Mouse (Mus musculus) CH12.LX (cell line): ENCODE results near the gene Ovca2. TPM values are rescaled to one million over a fixed set of nuclear protein-coding genes. Genes with fewer than 3 reads are reported as not detected.

ENCODE experiments used
- DNase-seq: peaks from one replicate; pipeline ENCODE4 v3.0.0-alpha.2; 2013; ENCODE audit errors: extremely low read depth
- H3K27ac ChIP-seq: 2 replicates; pipeline ENCODE4 v1.5.1; 2012; ENCODE audit warnings: low read depth, mild to moderate bottlenecking, control low read depth, moderate library complexity; ENCODE audit not compliant: insufficient read depth
- H3K27me3 ChIP-seq: replicated peaks from 2 replicates; pipeline ENCODE3; 2012; ENCODE audit warnings: inconsistent platforms
- H3K36me3 ChIP-seq, 2 experiments: replicated peaks in 1 of 2; 2 replicates each; pipeline versions ENCODE3 to v1.6.1; 2012; ENCODE audit warnings: inconsistent platforms in 1 of 2, low read length in 1 of 2, mild to moderate bottlenecking in 1 of 2, mixed read lengths in 1 of 2, moderate library complexity in 1 of 2; ENCODE audit not compliant: control insufficient read depth in 1 of 2, insufficient read depth in 1 of 2
- H3K4me1 ChIP-seq, 2 experiments: 2 replicates each; pipeline ENCODE4 v1.6.1; 2012; ENCODE audit warnings: inconsistent platforms in 1 of 2, moderate library complexity in 1 of 2; ENCODE audit not compliant: insufficient read depth in 2 of 2, control insufficient read depth in 1 of 2
- H3K4me2 ChIP-seq: 2 replicates; pipeline ENCODE4 v1.6.1; 2012; ENCODE audit warnings: low read depth, mild to moderate bottlenecking, control low read depth; ENCODE audit not compliant: poor library complexity, insufficient read depth, severe bottlenecking
- H3K4me3 ChIP-seq, 3 experiments: fragments of 150-350 bp in 1 of 3; sonication (generic) in 1 of 3; replicated peaks in 1 of 3; 2 replicates each; pipeline versions ENCODE3 to v1.5.1; 2011 to 2012; ENCODE audit warnings: low read depth in 2 of 3, low read length in 2 of 3, mild to moderate bottlenecking in 2 of 3, moderate library complexity in 2 of 3, control low read depth in 1 of 3, improper control_type of control experiment in 1 of 3, inconsistent platforms in 1 of 3, mixed read lengths in 1 of 3; ENCODE audit not compliant: poor library complexity in 1 of 3
- H3K79me2 ChIP-seq: replicated peaks from 2 replicates; pipeline ENCODE4 v1.6.1; 2012; ENCODE audit warnings: mild to moderate bottlenecking, moderate library complexity; ENCODE audit not compliant: control insufficient read depth, poor library complexity, insufficient read depth, severe bottlenecking; ENCODE audit errors: extremely low read depth
- H3K9ac ChIP-seq: 2 replicates; pipeline ENCODE4 v1.6.1; 2012; ENCODE audit warnings: low read depth, mild to moderate bottlenecking, control low read depth, moderate library complexity; ENCODE audit not compliant: insufficient read depth
- H3K9me3 ChIP-seq: replicated peaks from 2 replicates; pipeline ENCODE3; 2012; ENCODE audit warnings: low read length, inconsistent platforms, mixed read lengths
- CHD2 ChIP-seq: IDR thresholded peaks from 2 replicates; pipeline ENCODE4 v1.6.1; 2011; ENCODE audit warnings: low read length, improper control_type of control experiment
- CTCF ChIP-seq, 2 experiments: IDR thresholded peaks in 1 of 2; conservative IDR thresholded peaks in 1 of 2; 2 replicates each; pipeline ENCODE4 v1.5.1; 2011 to 2012; ENCODE audit warnings: low read depth in 2 of 2, low read length in 2 of 2, improper control_type of control experiment in 1 of 2, inconsistent platforms in 1 of 2, mild to moderate bottlenecking in 1 of 2, moderate library complexity in 1 of 2
- EP300 ChIP-seq: IDR thresholded peaks from 2 replicates; pipeline ENCODE4 v1.6.1; 2011; ENCODE audit warnings: low read length, improper control_type of control experiment
- GABPA ChIP-seq: IDR thresholded peaks from 2 replicates; pipeline ENCODE4 v1.6.1; 2012; ENCODE audit warnings: low read depth, low read length, improper control_type of control experiment, inconsistent platforms; ENCODE audit not compliant: insufficient replicate concordance
- HCFC1 ChIP-seq: IDR thresholded peaks from 2 replicates; pipeline ENCODE4 v1.6.1; 2012; ENCODE audit warnings: low read depth, mild to moderate bottlenecking, inconsistent platforms, low read length, improper control_type of control experiment
- JUN ChIP-seq: IDR thresholded peaks from 2 replicates; pipeline ENCODE4 v1.6.1; 2011; ENCODE audit warnings: low read depth, mild to moderate bottlenecking, low read length, improper control_type of control experiment, moderate library complexity; ENCODE audit not compliant: insufficient read depth
- KAT2A ChIP-seq: IDR thresholded peaks from 2 replicates; pipeline ENCODE4 v1.6.1; 2012; ENCODE audit warnings: low read length, improper control_type of control experiment, inconsistent platforms; ENCODE audit not compliant: insufficient replicate concordance
- MAZ ChIP-seq: IDR thresholded peaks from 2 replicates; pipeline ENCODE4 v1.6.1; 2012; ENCODE audit warnings: low read depth, mild to moderate bottlenecking, inconsistent platforms, low read length, improper control_type of control experiment, moderate library complexity
- MYC ChIP-seq: IDR thresholded peaks from 2 replicates; pipeline ENCODE4 v1.6.1; 2011; ENCODE audit warnings: low read depth, mild to moderate bottlenecking, improper control_type of control experiment, low read length
- PAX5 ChIP-seq: IDR thresholded peaks from 2 replicates; pipeline ENCODE4 v1.6.1; 2012; ENCODE audit warnings: low read length, inconsistent platforms, mixed read lengths
- RAD21 ChIP-seq: IDR thresholded peaks from 2 replicates; pipeline ENCODE4 v1.6.1; 2011; ENCODE audit warnings: low read depth, mild to moderate bottlenecking, low read length, improper control_type of control experiment, moderate library complexity
- SIN3A ChIP-seq: IDR thresholded peaks from 2 replicates; pipeline ENCODE4 v1.6.1; 2012; ENCODE audit warnings: low read length, improper control_type of control experiment, inconsistent platforms
- SMC3 ChIP-seq: IDR thresholded peaks from 2 replicates; pipeline ENCODE4 v1.6.1; 2011; ENCODE audit warnings: low read depth, low read length, improper control_type of control experiment
- USF2 ChIP-seq: conservative IDR thresholded peaks from 2 replicates; pipeline ENCODE4 v1.6.1; 2011; ENCODE audit warnings: low read depth, low read length, improper control_type of control experiment
- ZKSCAN1 ChIP-seq: IDR thresholded peaks from 2 replicates; pipeline ENCODE4 v1.6.1; 2012; ENCODE audit warnings: low read depth, inconsistent platforms, low read length, improper control_type of control experiment, borderline replicate concordance
- dilution Hi-C: fragments of 300-500 bp; cut with MboI; formaldehyde crosslinking; loops from 2 replicates; pipeline ENCODE4 v1.14.3; 2020; ENCODE audit warnings: low sequenced_read_pairs; ENCODE audit not compliant: extremely low pct_unique_long_range_greater_than_20kb, extremely low pct_ligation_motif_present
- in situ Hi-C: fragments of 300-500 bp; cut with MboI; formaldehyde crosslinking; loops from 3 replicates; pipeline ENCODE4 v1.14.3; 2019; ENCODE audit warnings: low sequenced_read_pairs, low pct_ligation_motif_present, low pct_unique_long_range_greater_than_20kb, mixed read lengths
- polyA plus RNA-seq: library from polyadenylated mRNA; unstranded; fragments of >175 nt; gene quantifications from 2 replicates; pipeline ENCODE4 v1.2.1, GENCODE M21; 2012; ENCODE audit warnings: low read depth; ENCODE audit not compliant: insufficient read length
- total RNA-seq, 2 experiments: library from RNA; depleted of rRNA; stranded (reverse); fragments of 300-350 nt in 1 of 2; fragments of >200 nt in 1 of 2; gene quantifications; 2 replicates each; pipeline ENCODE4 v1.2.3; 2012 to 2014

The Ovca2 gene
- total and polyA plus RNA-seq, 3 experiments = 20.7 to 86.9 (median 32.1) TPM

DNA sequence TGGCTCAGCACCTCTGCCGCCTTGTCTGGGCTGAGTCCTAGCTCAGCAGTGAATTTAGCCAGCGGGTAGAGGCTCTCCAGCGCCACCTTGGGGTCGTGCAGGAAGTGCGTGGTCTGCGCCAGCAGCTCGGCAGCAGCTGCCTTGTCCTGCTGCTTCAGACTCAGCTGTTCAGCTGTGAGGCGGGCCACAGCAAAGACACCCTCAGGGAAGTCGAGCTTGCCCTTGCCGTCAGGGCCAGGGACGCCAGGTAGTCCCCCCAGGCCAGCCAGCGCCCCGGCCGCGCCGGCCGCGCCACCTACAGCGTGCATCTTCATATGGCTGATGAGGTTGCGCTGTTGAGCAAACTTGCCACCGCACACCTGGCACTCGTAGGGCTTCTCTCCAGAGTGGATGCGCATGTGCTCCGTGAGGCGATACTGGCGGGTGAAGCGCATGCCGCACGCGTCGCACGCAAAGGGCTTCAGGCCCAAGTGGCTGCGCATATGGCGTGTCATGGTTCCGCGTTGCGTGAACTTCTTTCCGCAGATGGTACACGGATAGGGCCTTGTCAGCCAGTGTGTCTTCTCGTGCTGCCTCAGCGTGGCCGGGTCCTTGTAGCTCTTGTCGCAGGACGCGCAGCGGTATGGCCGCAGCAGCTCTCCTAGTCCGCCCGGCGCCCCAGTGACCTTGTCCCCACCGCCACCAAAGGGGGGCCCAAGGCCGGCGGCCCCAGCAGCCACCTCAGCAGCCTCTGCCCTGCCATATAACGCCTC, 13.0 kb downstream of the Ovca2 start:
- no peak overlapping the region for H3K4me2 ChIP-seq
- H3K9ac ChIP-seq = no peak overlapping the region
- no peak for DNase-seq
- H3K9me3 ChIP-seq = peaks cover 29% of the 10 kb centered on the region
- in situ Hi-C loops = loop anchor here (25.0 kb wide), 1 partner anchor 528 kb away; the partner anchor contains the start of gene Cluh
- dilution Hi-C loops = no loop called here
- H3K4me1 ChIP-seq = peaks cover 7 to 43% of the 10 kb centered on the region in 2 experiments
- no peaks in the 10 kb centered on the region; the same call in 1 of the 2 replicates for H3K79me2 ChIP-seq
- no peak overlapping the region for H3K27ac ChIP-seq
- H3K27me3 ChIP-seq = peaks cover under 1% of the 10 kb centered on the region
- H3K36me3 ChIP-seq = peaks cover 48 to 67% of the 10 kb centered on the region in 2 experiments
- H3K4me3 ChIP-seq = no peak overlapping the region
- peak; percentile 16 to 59; a peak in 2 of 4 replicates for TF ChIP-seq CTCF (conservative IDR thresholded peaks at IDR 0.05 in 1 of 2, IDR thresholded peaks at IDR 0.05 in 1 of 2; ENCODE audit: low read depth in 2 of 2, low read length in 2 of 2)
- TF ChIP-seq CHD2 = no peak
- no peak for TF ChIP-seq GABPA
- peak; percentile 36 for TF ChIP-seq SMC3
- TF ChIP-seq RAD21 = peak; percentile 26
- no peak for TF ChIP-seq MYC

DNA sequence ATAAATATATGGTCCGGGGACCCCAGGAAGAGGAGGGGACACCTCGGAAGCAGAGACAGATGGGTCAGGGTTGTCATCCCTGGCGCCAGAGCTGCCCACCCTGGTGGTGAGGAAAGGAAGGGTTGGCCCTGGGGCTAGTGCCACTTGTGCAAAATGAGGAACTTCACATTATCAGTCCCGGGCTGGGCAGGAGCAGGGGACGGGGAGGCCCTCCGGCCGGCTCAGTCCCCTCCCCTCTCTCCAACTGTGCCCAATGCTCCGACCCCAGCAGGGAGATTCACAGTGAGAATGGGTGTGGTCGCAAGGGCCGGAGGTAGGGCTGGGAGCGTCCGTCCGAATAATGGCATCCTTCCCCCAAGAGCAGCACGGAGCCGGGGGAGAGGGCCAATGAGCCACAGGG, 13.9 kb downstream of the Ovca2 start:
- Histone ChIP-seq H3K79me2 (no peaks in the 10 kb centered on the region; the same call in 1 of the 2 replicates), H3K4me2 (no peak overlapping the region), H3K9ac (no peak overlapping the region), H3K27me3 (no peaks in the 10 kb centered on the region), H3K36me3 (peaks cover 56 to 76% of the 10 kb centered on the region in 2 experiments), H3K4me3 (no peak overlapping the region), H3K4me1 (peaks cover 7 to 38% of the 10 kb centered on the region in 2 experiments), H3K27ac (no peak overlapping the region), H3K9me3 (peaks cover 29% of the 10 kb centered on the region)
- in situ Hi-C loops = loop anchor here (25.0 kb wide), 1 partner anchor 527 kb away; the partner anchor contains the start of gene Cluh
- dilution Hi-C loops = no loop called here
- TF ChIP-seq MAZ = no peak
- TF ChIP-seq KAT2A = no peak
- TF ChIP-seq USF2 = no peak
- TF ChIP-seq JUN = no peak
- no peak for TF ChIP-seq ZKSCAN1
- no peak for TF ChIP-seq PAX5
- TF ChIP-seq SIN3A = no peak
- no peak for TF ChIP-seq HCFC1
- TF ChIP-seq EP300 = no peak
- no peak for DNase-seq
